Mouse (Mus musculus) retina, postnatal 1 day (tissue): Measurements from ENCODE around the gene Mcoln2.
A peak's percentile ranks its signal among the peaks of the same experiment; 100 is the strongest.

Source experiments
- DNase-seq: peaks from one replicate; pipeline ENCODE4 v3.0.0-alpha.2; 2012

The Mcoln2 gene

DNA sequence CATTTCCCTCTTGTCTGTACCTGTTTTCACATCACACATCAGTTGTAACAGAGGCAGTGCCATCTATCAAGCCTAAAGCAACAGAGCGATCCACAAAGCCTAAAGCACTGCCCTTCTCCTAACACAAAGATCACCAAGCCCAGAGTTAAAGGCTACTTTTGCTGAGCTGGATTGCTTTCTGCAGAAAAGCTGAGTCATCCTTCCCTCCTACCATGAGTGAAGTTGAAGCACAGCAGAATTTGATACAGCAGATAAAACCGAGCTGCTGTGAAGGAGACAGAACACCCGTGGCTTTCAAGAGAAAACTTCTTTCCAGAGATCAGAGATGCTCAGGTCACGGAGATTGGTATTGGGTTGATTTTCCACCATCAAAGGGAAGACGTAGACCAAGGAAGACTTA is 3.5 kb upstream of the Mcoln2 start:
- DNase-seq: no peak

DNA sequence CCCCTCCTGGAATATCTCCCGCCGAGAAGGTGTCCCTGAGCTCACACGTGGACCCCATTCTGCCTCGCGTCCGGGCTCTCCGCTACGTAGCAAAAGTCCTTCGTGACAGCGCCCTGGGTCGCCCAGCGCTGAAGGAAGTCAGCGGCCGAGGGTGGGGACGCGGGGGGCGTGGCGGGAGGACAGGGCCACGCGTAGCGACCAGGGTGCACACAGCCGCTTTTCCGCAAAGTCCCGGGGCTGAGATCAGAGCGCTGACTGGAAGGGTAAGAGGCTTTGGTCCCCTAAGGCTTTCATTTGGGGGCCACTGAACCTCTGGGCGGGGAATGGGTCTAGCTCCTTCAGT is 396 bp downstream of the Mcoln2 start:
- DNase-seq: peak; percentile 54

DNA sequence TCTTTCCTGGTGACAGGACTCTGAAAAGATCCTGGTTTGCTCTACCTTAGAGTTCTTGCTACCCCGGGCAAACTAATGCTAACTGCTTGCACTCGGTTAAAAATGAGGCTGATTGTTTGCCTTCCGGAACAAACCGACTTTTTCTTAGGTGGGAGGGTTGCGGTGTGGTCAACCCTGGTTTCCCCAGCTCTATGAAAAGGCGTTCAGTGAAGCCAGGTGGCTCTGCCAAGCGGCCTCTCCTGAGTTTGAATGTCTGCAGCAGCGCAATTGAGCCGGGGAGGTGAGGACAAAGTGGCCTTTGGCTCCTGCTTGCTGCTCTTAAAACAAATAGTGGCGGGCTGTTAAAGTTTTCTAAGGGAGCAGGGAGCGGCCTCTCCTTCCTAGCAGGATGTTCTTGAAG is 927 bp downstream of the Mcoln2 start:
- DNase-seq: no peak

DNA sequence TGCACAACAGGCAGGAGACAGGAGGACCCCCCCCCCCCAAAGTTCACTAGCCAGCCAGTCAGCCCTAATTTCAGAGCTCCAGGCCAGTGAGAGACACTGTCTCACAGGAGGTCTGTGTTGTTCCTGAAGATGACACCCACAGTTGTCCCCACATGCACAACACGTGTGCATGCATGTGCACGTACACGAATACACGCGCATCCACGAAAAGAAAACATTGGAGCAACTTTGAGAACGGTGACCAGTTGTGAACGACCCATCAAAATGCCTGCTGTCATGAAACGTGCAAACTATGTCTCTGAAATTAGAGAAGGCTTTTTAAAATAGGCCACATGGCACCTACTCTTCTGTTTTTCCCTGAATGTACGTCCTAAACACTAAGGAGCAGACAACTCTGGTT is 1.7 kb downstream of the Mcoln2 start:
- DNase-seq: no peak

DNA sequence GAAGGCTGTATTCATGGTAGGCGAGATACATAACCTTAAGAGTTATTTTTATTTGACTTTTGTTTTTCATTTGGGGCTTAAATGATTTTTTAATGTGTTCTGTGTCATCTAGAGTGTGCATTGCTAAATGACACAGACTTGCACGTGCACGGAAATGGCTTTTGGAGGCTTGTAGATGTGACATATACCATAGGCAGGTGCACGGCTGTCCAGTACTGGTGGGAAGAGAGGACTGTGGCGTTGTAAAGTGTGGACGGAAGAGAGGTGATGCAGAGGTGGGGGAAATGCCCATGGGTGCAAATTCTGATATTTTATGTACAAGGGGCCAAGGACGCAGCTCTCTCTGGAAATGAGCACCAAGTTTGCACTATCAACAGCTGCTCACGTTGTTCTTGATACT is 2.1 kb downstream of the Mcoln2 start:
- no peak for DNase-seq

DNA sequence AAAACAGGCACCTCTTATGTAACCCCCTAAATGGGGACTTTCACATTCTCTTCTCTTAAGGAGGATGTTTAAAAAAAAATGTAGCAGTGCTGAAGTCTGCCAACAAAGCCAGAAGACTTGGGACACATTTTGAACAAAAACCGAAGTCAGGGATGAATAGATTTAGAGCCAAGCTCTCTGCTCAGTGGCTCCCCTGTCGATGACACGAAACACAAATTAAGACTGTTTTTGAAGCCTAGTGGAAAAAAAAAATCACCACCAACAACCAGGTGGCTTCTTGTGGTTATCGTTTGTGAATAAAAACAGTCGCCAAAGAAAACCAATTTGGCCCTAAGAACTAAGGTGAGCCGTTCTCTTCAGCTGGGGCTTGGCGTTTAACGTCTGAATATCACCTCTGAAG is 2.7 kb downstream of the Mcoln2 start:
- no peak for DNase-seq

DNA sequence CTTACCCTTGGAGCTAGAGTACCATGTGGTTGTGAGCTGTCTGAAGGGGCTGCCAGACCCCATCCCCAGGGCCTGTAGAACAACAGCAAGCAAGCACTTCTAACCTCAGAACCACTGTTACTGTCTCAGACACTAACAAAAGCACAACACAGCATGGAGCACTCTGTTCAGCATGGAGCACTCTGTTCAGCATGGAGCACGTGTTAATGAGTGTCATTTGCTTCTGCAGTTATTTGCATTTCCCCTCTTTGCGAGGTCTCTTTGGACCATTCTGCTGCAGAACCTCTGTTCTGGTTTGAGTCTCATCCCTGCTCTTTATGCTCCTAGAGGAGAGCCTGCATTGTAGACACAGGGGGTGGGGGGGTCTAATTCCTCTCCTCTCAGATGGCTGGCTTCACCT is 3.3 kb downstream of the Mcoln2 start:
- DNase-seq: no peak

DNA sequence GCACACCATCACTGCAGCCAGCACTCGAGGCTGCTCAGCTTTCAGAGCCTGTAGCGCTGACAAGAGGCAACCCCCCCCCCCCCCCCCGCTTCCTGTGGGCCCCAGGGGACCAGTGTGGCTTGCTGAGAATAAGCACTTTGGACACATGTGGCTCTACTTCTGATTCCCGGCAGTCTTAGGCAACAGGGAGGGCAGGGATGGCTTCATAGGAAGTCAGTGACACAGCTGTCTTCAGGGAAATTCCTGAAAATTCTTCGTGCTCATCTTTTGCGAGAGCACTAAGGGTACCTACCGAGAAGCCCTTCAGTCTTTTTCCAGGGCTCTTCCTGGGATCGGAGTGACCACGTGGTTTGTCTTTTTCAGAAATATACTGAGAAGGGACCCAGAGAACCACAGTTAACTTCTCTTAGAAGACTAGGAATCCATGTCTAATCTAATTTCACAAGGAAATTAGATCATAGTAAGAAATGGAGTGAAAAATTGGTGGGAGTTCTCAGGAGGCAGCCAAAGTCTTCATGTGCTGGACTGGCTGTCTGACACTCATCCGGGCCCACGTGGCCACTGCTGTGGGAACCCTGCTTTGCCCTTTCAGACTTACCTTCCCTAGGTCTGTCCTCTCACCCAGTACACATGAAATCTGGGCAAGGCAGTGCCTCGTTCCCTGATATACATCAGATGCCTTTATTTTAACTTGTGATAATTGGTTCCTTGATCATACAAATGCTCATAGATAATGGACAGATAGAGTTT is 4.4 kb downstream of the Mcoln2 start:
- DNase-seq: peak; percentile 60

DNA sequence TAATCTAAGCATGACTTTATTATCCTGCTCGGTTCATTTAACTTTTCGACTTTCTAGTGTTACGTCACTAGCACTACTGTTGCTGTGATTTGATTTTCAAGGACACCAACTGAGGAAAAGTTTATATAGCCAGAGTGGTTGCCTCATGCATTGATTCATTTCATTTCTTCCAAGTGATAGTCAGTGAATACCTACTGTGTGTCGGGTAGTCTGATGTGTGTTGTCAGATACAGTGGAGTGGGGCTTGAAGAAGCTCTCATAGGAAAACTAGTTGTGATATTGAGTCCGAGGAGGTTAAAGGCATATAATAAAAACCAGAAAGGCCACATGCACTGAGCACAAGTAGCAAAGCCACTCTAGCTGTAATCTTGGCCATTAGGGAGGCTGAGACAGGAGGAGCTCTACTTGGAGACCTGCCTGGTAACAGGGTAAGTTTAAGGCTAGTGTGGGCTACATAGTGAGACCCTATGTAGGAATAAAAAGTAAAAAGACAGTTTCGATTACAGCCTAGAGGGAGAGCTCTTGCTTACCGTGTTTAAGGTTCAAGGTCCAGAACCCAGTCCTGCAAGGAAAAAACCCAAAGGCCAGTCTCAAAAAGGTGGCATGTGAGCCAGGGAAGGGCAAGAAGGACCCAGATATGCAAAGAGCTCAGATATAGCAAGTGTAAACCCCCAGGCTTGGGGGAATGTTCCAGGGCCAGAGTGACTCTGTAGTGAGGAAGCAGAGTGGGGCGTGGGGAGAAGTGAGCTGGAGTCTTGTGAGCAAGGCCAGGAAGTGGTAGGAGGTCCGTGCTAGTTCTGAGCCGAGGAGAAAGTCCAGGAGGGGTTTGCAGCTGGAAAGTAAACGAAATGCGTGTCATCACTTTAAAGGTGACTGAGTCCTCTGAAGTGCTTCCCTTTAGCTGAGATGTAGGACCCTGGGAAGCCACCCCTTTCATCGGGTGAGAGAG is 6.3 kb downstream of the Mcoln2 start:
- DNase-seq: no peak

DNA sequence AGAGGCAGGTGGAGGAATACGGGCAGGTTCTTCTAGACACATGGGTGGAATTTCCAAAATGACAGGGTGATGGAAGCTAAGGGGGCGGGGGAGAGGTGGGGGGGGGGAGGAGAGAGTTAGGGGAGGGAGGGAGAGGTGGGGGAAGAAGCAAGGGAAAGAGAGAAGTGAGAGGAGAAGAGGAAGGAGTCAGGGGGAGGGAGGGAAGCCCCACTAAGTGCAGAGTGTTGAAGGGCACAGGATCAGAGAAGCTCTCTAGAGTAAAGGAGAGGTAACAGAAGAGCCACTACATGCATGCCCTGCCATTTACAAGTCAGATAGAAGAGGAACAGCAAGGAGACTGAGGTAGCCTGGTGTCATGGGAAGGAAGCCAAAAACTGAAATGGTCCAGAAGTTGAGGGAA is 7.2 kb downstream of the Mcoln2 start:
- DNase-seq: no peak

DNA sequence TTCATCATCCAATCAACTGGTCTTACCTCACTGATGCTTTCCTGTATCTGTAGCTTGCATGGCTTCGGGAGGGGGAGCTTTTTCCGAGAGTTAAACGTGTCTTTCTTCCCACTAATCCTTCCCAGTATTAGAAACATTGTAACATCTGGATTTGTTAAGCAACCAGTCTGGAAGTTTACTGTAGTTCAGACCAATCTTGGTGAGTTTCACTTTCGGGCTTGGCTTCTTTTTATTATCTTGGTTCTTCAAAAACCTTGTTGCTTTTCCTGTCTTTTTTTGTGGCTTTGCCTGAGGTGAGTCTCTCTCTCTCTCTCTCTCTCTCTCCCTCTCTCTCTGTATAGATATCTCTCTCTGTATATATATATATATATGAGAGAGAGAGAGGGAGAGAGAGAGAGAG is 8.4 kb downstream of the Mcoln2 start:
- no peak for DNase-seq

DNA sequence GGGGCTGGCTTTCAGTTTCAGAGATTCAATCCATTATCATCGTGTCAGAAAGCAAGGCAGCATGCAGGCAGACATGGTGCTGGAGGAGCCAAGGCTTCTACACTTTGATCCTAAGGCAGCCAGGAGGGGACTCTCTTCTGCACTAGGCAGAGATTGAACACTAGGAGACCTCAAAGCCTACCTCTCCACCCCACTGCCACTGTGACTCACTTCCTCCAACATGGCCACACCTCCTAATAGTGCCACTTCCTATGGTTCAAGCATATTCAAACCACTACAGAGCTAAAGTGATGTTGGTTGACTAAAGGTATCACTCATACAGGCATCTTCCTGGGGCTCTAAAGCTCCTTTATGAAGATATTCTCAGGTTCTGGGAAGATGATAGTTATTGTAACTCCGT is 9.7 kb downstream of the Mcoln2 start:
- DNase-seq: no peak

DNA sequence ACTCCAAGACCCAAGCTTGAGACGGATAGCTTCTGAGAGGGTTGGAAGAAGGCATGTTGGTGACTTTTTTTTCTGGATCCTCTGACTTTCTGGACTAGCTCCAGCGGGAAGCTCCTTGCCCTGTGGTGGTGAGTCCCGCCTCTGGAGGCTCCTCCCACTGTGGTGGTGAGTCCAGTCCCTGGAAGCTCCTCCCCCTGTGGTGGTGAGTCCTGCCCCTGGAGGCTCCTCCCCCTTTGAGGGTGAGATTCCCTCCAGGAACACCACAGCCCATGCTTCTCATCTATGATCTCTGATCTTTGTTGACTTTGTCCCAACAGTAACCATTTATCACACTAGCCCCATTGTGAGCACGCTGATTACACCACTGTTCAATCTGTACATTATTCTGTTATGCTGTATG is 12.6 kb downstream of the Mcoln2 start:
- no peak for DNase-seq

DNA sequence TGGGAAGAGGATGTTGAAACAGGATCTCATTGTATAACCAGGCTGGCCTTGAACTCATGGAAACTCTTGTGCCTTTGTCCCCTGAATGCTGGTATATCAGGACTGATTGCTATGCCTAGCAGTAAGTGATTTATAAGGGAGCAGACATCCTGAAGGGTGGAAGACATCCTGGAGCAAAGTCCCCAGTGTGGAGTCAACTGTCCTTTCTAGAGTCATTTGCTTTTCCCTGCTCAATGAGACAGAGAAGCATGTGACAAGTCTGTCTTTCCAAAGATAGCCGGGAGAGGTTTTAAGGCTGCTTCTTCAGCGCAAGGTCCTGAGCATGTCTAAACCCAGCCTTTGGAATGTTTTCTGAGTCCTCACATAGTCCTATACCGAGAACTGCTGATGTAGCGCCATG is 19.7 kb downstream of the Mcoln2 start:
- DNase-seq: no peak

DNA sequence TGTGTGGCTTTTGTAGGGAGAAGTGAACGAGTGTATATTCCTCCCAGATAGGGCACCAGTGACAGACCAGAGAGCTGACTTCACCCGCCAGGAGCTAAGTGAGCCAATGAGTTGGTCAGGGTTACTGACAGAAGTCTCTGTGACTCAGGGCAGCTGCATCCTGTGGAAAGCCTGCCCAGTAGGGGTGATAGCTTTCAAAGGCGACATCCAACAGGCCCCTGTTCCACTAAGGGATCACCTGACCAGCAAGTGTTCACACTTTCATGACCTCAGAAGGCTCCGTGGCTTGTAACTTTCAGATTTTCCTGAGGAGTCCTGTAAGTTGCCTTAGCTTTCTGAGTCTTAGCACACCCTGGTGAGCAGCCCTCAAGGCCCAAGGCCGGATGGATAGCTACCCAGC is 23.4 kb downstream of the Mcoln2 start:
- DNase-seq: no peak

DNA sequence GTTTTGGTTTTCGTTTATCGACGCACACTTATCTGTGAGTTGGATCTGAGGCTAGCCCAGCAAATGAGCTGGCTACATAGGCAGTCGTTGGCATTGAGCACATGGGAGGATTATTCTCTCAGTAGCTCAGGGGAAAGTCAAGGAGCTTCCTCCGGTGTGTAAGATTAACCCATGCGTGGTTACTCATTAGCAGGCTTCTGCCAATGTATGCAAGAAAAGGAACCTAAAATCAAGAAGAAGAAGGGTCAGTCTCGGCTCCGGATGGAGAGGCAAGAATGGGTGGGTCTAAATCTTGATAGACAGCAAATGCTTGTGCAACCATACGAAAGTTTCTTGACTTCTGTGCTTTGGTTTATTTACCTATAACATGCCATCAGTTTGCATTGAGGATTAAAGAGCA is 24.6 kb downstream of the Mcoln2 start:
- no peak for DNase-seq

DNA sequence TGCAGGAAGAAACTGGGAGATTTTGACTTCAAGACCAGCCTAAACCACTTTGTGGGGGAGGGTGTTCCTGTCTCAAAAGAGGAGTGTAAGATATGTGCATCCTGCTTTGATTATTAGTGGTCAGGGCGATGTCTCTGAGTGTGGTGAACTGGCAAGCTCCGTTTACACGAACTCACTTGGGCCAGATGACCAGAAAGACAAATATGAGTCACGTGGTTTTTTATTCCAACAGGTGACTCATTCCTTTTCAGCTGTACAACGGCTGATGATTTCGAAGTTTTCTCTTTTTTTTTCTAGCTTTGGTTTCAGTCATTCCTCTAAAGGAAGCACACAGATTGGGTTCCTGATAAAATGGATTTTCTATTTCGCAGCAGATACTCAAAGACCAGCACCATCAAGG is 27.7 kb downstream of the Mcoln2 start:
- DNase-seq: no peak

DNA sequence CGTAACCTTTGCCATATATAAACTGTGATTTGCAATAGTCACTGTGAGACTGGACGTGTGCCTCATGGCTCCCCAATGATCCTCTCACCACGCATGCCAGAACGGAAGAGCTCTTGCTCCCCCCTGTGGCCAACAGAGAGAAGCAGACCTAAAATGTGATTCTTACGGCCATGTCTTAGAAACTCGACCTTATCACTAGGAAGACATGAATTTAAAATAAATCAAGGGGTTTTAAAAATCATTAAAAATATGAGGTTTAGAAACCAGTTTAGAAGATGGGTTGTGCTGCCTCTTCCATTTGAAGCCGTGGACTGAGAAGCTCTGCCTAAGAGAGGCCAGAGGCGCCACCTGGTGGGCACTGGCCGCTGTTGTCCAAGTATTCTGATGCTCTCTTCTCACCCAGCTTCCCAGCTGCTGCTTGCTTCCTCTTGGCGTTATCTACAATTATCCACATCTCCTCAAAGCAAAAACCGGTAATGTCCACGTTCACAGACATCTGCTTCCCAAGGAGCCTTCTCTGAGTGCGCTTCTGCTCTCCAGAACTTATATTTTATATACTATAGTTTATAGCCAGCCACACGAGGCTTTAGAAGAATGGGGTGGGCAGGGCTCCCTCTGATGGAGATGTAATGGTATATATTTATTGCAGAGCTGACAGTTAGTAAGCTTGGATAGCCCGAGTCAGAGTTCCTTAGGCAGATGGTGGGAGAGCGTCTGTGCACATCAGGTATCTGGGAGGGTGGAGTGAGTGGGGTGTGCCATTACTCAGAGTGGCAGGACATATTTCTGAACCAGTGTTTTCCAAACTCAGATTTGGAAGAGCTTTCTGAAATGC is 28.3 kb downstream of the Mcoln2 start:
- DNase-seq: peak; percentile 88

DNA sequence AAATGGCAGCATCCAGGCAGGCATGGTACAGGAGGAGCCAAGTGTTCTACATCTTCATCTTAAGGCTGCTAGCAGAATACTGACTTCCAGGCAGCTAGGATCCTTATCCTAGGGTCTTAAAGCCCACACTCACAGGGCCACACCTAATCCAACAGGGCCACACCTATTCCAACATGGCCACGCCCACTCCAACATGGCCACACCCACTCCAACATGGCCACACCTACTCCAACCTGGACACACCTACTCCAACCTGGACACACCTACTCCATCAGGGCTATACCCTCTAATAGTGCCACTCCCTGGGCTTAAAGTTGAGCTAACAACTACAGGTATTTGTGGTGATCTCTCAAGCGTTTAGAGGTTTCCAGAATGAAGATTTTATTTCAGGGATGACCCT is 30.7 kb downstream of the Mcoln2 start:
- no peak for DNase-seq

DNA sequence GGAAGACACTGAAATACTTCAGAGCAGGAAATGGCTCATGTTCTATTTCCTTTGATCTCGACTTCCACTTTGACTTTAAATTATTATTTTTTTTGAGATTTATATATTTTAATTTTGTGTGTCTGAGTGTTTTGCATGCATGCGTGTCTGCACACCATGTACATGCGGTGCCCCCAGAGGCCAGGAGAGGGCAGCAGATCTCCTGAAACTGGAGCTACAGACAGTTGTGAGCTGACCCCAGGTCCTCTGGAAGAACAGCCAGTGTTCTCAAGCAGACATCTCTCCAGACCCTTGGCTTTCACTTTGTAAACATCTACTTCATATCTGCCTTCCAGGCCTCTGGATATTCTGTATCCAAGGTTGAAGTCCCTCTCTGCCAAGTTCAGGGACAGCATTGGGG is 31.4 kb downstream of the Mcoln2 start:
- peak; percentile 68 for DNase-seq

DNA sequence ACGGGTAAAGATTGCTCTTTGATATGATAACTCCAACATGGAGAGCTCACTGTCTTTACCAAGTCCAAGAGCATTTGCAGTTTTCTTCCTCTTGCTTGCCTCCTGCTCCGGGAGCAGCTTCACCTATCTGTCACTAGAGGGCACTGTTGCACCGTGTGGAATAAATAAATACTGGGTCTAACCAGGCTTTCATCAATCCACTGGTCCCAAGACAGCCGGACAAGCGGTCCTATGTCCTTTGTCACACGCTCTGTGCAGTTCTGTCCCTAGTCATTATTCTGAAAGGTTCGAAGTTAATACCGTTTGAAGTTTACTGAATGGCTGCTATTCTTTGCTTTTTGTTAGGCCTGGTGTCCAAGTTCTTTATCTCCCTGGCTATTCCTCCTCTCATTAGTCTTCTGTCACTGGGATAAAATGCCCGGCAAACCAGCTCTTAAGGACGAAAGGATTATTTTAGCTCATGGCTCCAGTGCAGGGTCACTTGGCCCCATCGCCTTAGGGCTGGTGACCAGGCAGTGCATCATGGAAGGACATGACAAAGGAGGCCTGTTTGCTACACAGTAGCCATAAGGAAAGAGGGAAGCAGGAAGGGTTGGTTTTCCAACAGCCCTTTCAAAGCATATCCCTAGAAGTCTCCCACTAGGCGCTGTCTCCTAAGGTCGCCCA is 35.5 kb downstream of the Mcoln2 start:
- DNase-seq: peak; percentile 91

DNA sequence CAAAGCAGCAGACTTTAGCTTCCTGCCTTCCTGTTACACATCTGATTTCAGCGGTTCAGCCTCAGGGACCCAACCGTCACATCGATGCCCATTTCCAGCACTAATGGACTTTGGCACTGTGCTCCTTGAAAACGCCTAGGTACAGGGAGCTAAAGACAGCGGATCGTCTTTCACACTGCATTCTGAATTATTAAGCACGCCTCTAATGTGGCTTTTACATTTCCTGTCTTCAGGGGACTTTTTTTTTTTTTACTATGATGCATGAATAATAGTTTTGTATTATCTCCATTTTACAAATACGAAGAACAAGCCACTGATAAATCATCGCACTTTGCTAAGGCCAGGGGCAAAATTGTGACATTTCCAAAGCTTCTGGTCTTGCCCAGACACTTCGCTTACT is 36.4 kb downstream of the Mcoln2 start:
- peak; percentile 70 for DNase-seq

DNA sequence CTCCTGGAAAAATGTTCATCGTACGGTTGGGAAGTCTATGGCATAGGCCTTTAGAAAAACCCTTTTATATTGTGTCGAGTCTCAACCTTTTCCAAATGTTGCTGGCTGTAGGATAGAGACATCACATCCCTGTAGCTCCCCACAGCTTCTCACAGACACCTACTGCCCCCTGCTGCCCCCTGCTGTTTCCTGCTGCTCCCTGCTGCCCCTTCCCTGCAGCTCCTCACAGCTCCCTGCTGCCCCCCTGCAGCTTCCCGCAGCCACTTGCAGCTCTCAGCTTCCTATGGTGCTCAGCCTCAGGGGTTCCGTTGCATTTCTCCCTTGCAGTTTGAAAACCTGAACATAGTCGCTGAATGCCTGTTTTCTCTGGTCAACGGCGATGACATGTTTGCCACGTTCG is 40.3 kb downstream of the Mcoln2 start:
- DNase-seq: no peak
